Mouse (Mus musculus) layer of hippocampus, adult 11-12 months (tissue): ENCODE measurements around the gene Grid2.

ENCODE experiments used
- DNase-seq: peaks from one replicate; pipeline ENCODE4 v3.0.0; 2022; ENCODE audit warnings: low spot score

The Grid2 gene

DNA sequence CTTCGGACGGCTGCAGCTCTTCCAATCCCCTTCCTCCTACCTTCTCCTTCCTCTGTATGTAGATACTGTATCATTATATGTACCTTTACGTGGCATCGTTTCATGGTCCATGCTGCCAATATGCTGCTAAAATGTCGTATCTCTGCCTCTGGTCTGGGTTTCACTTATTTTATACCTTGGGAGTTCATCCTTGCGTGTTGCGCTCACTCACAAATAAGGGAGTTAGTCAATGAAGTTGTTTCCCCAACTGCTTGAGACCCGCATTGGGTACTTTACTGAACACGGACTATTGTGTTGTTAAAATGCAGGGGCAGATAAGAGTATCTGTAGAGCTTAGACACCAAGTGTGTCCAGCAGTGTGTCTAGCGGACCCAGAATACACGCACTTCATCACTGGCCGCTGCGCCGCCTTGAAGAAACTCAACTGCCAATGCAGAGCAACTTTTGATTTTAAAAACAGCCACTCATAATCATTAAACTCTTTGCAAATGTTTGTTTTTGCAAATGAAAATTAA, 1474.9 kb downstream of the Grid2 start:
- no peak for DNase-seq

DNA sequence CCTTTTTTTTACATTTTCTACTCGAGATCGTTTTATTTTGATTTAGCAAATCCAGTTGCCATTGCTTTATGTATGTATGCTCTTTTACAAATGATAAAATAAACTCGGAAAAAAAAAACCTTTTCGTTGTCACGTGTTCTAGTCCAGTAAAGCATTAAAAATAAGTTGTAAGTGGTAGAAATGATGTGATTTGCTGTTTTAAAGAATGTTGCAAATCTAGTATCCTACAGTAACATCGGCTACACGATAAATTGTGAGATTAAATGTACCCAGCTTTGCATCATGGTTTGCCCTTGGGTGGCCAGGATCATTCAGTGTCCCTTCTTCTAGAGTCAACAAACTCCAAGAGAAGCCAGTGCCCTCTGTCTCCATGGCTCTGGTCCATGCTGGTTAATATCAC, 1475.5 kb downstream of the Grid2 start:
- DNase-seq, result no peak

- no peak for DNase-seq
These were observed 1476.1 kb downstream of the Grid2 start for GRCm38 (mm10) chr6:64731621-64732320.

DNA sequence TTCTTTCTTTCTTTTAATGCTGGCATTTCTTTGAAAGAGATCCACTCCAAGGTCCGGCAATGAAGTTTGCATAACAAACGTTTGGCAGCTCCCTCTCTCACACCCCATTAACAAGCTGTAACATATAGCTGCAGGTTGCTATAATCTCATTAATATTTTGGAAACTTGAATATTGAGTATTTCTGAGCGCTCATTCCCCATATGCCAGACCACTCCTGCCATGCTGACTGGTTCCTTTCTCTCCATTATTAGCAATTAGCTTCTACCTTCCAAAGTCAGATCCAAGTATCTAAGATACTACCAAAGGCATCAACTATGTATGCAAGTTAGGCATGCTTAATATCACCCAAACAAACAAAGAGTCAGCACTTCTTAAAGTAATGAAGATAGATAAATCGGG, 1477.6 kb downstream of the Grid2 start:
- no peak for DNase-seq

- DNase-seq, result no peak
These were observed 1479.0 kb downstream of the Grid2 start for GRCm38 (mm10) chr6:64734441-64735320.

- no peak for DNase-seq
These were observed 1480.6 kb downstream of the Grid2 start for GRCm38 (mm10) chr6:64736317-64736716.

DNA sequence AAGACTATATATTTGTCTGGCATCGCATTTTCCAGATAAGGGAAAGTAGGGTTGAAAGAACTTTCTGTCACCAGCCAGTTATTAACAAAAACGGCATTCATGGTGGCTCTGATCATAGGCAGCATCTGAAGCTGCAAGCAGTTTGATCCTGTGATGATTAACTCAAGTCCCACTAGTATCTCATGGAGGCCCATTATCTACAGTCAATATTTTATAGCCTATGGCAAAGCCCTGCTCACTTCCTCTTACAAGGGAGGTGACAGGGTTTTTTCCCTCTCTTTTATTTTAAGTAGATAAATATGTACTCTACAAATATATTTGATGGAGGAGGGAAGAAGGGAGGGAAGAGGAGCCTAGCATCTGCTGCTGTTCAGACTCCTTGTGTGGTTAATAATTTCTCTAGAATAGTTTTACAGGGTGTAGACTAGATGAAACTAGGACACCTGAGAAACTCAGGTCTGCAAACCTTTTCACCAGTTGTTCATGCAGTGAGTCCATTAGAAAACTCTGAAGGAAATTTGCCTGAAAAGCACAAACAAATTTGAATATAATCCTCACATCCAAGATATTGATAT, 1487.3 kb downstream of the Grid2 start:
- DNase-seq, result no peak
